Mouse (Mus musculus): ENCODE measurements around the gene Cldn14. TPM values are rescaled to one million over a fixed set of nuclear protein-coding genes. Genes with fewer than 3 reads are reported as not detected.

Cldn14 gene
- polyA plus RNA-seq, 1 experiment: 0.15 TPM

DNA sequence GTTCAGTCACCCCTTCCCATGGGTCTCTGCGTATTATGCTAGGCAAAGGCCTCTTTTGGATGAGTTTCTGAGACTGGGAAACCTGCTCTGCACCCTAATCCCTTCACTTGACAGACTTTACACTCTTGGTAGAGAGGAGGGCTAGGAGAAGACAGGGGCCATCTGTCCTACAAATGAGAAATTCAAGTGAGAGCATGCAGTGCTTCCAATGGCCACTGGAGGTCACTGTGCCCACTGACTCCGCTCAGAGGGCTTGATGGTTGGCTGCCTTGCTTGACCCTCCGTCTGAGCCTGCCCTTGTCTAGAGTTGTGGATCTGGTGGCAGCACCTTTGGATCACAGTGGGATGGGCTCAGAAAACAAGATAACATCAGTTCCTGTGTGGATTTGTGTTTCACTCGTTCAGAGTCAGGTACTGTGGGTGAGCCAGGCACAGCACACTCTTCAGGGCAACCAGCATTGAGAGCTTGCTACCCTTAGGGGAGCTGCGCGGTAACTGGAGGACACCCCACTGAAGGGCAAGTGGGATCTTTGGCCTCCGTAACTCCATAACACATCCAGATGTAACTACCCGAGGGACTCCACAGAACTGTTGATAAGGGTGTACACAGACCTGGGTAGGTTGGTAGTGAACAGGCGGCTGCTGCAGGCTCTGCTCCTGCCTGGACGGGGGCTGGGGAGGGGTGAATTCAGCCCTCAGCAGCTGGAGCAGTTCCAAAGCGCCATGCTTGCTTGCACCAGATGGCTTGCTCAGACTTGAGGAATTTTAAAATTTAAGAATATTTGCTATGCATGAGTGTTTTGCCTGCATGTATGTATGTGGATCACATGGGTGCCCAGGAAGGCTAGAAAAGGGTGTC is 102.3 kb downstream of the Cldn14 start:
- Histone ChIP-seq H3K36me3 (ENCODE audit: control insufficient read depth, insufficient read depth, low read length) (peaks cover 4% of the 10 kb centered on the region; the same call in 1 of the 2 replicates), H3K4me3 (ENCODE audit: low read depth, low read length) (no peak overlapping the region), H3K27ac (ENCODE audit: insufficient read depth, low read depth, low read length) (no peak overlapping the region), H3K4me1 (ENCODE audit: control insufficient read depth, insufficient read depth, insufficient read length, low read length) (peaks cover 10% of the 10 kb centered on the region; the same call in 1 of the 2 replicates), H3K27me3 (ENCODE audit: control insufficient read depth, insufficient read depth, low read length) (no peaks in the 10 kb centered on the region)
- TF ChIP-seq POLR2A (IDR thresholded peaks at IDR 0.05; ENCODE audit: low read depth, low read length): no peak
- peak; percentile 84 for TF ChIP-seq CTCF (IDR thresholded peaks at IDR 0.05; ENCODE audit: extremely low read depth, insufficient read length, insufficient replicate concordance, low read depth, low read length)
- 63% methylated on average over 11 of the region's 11 CpGs for WGBS

DNA sequence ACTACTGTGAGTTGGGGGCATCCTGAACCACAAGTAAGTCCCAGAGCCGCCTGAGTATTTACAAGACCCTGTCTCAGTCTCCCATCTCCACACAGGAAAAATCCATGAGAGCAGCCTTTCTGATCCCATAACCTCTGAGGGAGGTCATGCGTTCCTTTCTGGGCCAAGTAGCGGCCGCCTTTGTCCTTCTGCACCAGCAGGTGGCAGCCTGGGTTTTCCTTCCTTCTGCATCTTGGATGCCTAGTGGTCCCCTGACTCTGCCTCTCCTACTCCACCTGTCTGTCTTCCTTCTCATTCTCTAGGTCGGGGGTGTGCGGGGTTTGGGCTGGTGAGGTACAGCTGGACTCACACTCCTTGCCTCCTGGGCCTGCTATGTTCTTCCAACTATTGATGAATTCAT is 105.6 kb downstream of the Cldn14 start:
- H3K36me3 ChIP-seq (ENCODE audit: control insufficient read depth, insufficient read depth, low read length): peaks cover 4% of the 10 kb centered on the region
- no peak for TF ChIP-seq POLR2A (IDR thresholded peaks at IDR 0.05; ENCODE audit: low read depth, low read length)
- TF ChIP-seq CTCF (IDR thresholded peaks at IDR 0.05; ENCODE audit: extremely low read depth, insufficient read length, insufficient replicate concordance, low read depth, low read length): peak; percentile 36; the same call in 1 of the 2 replicates
- no peak overlapping the region for H3K27ac ChIP-seq (ENCODE audit: insufficient read depth, low read depth, low read length)
- H3K27me3 ChIP-seq (ENCODE audit: control insufficient read depth, insufficient read depth, low read length): no peaks in the 10 kb centered on the region
- 85% methylated on average over 6 of the region's 6 CpGs for WGBS
- peaks cover 3% of the 10 kb centered on the region; the same call in 1 of the 2 replicates for H3K4me1 ChIP-seq (ENCODE audit: control insufficient read depth, insufficient read depth, insufficient read length, low read length)
- H3K4me3 ChIP-seq (ENCODE audit: low read depth, low read length): no peak overlapping the region

DNA sequence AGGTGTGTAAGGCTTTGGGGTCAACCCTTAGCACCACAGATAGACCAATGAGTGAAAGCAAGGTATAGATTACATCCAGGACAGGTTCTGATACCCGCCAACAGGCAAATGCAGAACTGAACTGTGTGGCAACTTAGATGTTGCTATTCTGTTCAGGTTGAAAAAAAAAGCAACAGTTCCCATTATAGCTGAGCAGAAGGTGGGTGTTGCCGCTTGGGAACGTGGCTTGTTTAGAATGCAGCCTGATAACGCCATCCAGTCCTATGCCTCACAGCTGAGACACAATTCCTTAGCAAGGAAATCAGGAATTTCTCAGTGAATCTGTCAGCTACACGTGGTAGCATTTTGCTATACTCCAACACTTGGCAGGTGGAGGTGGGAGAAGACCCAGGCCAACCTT is 115.4 kb downstream of the Cldn14 start:
- Histone ChIP-seq H3K4me1 (ENCODE audit: control insufficient read depth, insufficient read depth, insufficient read length, low read length) (no peaks in the 10 kb centered on the region), H3K27ac (ENCODE audit: insufficient read depth, low read depth, low read length) (no peak overlapping the region), H3K4me3 (ENCODE audit: low read depth, low read length) (no peak overlapping the region), H3K27me3 (ENCODE audit: control insufficient read depth, insufficient read depth, low read length) (no peaks in the 10 kb centered on the region), H3K36me3 (ENCODE audit: control insufficient read depth, insufficient read depth, low read length) (peaks cover 1% of the 10 kb centered on the region; the same call in 1 of the 2 replicates)
- 91% methylated on average over 5 of the region's 5 CpGs for WGBS
- no peak for TF ChIP-seq POLR2A (IDR thresholded peaks at IDR 0.05; ENCODE audit: low read depth, low read length)

DNA sequence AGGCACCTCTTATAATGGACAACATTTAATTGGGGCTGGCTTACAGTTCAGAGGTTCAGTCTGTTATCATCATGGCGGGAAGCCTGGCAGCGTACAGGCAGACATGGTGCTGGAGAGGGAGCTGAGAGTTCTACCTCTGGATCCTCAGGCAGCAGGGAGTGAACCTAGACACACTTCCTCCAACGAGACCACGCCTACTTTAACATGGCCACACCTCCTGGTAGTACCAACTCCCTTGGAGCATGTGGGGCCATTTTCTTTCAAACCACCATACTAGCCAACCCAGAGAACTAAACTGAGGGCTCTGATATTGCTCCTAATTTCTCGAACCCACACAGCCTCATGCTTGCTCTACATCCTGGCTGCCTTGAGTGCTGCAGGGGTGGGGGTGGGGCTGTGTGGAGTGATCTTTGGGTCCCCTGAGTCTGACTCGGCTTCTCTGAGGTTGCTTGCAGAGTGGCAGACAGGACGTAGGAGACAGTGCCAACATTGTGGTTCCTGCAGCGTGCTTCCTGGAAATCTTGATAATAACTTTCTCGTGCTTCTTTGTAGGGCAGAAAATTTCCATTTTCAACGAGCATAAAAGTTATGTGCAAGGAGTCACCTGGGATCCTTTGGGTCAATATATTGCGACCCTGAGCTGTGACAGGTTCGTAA is 117.6 kb downstream of the Cldn14 start:
- Histone ChIP-seq H3K27ac (ENCODE audit: insufficient read depth, low read depth, low read length) (no peak overlapping the region), H3K4me3 (ENCODE audit: low read depth, low read length) (no peak overlapping the region), H3K4me1 (ENCODE audit: control insufficient read depth, insufficient read depth, insufficient read length, low read length) (no peaks in the 10 kb centered on the region), H3K27me3 (ENCODE audit: control insufficient read depth, insufficient read depth, low read length) (no peaks in the 10 kb centered on the region), H3K36me3 (ENCODE audit: control insufficient read depth, insufficient read depth, low read length) (peaks cover 1% of the 10 kb centered on the region; the same call in 1 of the 2 replicates)
- 82% methylated on average over 12 of the region's 12 CpGs for WGBS
- TF ChIP-seq CTCF (IDR thresholded peaks at IDR 0.05; ENCODE audit: extremely low read depth, insufficient read length, insufficient replicate concordance, low read depth, low read length) (no peak), POLR2A (IDR thresholded peaks at IDR 0.05; ENCODE audit: low read depth, low read length) (no peak)

DNA sequence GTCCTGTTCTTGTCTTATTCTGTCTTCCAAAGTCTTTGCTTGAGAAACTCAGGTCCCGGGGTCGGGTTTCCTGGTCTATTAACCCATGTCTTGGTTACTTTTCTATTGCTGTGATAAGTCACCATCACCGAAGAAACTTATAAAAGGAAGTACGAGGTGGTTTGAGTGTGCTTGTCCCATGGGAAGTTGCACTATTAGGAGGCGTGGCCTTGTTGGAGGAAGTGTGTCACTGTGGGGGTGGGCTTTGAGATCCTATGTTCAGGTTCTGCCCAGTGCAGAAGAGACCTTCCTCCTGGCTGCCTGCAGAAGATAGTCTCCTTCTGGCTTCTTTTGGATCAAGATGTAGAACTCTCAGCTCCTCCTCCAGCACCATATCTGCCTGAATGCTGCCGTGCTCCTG is 120.2 kb downstream of the Cldn14 start:
- 79% methylated on average over 6 of the region's 6 CpGs for WGBS
- peaks cover 1% of the 10 kb centered on the region; the same call in 1 of the 2 replicates for H3K36me3 ChIP-seq (ENCODE audit: control insufficient read depth, insufficient read depth, low read length)

DNA sequence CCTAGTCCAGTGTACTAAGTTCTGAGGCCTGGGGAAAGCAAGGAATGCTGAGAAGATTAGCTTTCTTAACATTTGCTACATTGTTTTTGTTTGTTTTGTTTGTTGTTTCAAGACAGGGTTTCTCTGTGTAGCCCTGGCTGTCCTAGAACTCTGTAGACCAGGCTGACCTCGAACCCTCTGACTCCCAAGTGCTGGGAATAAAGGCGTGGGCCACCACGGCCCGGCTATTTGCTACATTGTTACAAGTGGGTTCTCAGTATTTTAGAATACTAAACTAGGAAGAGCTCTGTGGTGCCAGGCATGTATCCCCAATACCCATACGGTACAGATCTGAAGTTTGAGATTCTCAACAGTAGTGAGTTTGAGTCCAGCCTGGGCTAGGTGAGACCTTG is 123.9 kb downstream of the Cldn14 start:
- TF ChIP-seq POLR2A (IDR thresholded peaks at IDR 0.05; ENCODE audit: low read depth, low read length) (no peak), CTCF (IDR thresholded peaks at IDR 0.05; ENCODE audit: extremely low read depth, insufficient read length, insufficient replicate concordance, low read depth, low read length) (no peak)
- Histone ChIP-seq H3K27me3 (ENCODE audit: control insufficient read depth, insufficient read depth, low read length) (no peaks in the 10 kb centered on the region), H3K27ac (ENCODE audit: insufficient read depth, low read depth, low read length) (no peak overlapping the region), H3K36me3 (ENCODE audit: control insufficient read depth, insufficient read depth, low read length) (no peaks in the 10 kb centered on the region), H3K4me1 (ENCODE audit: control insufficient read depth, insufficient read depth, insufficient read length, low read length) (peaks cover 3% of the 10 kb centered on the region; the same call in 1 of the 2 replicates), H3K4me3 (ENCODE audit: low read depth, low read length) (peak overlapping the region; percentile 87)
- 48% methylated on average over 5 of the region's 5 CpGs for WGBS

More for the DNA sequence above, 120.2 kb downstream of the Cldn14 start:
- Histone ChIP-seq H3K27ac (ENCODE audit: insufficient read depth, low read depth, low read length) (no peak overlapping the region), H3K27me3 (ENCODE audit: control insufficient read depth, insufficient read depth, low read length) (no peaks in the 10 kb centered on the region), H3K4me3 (ENCODE audit: low read depth, low read length) (no peak overlapping the region), H3K4me1 (ENCODE audit: control insufficient read depth, insufficient read depth, insufficient read length, low read length) (peaks cover 3% of the 10 kb centered on the region; the same call in 1 of the 2 replicates)
- no peak for TF ChIP-seq POLR2A (IDR thresholded peaks at IDR 0.05; ENCODE audit: low read depth, low read length)
- no peak for TF ChIP-seq CTCF (IDR thresholded peaks at IDR 0.05; ENCODE audit: extremely low read depth, insufficient read length, insufficient replicate concordance, low read depth, low read length)

All from small intestine, adult 2 months (tissue).